Mouse (Mus musculus) E14TG2a.4 (cell line): ENCODE results near the gene Gm11492.

Experiments
- CTCF ChIP-seq: conservative IDR thresholded peaks from 2 replicates; pipeline ENCODE4 v1.5.1; 2014; ENCODE audit warnings: low read length
- NANOG ChIP-seq: IDR thresholded peaks from 2 replicates; pipeline ENCODE4 v1.6.1; 2014; ENCODE audit warnings: borderline replicate concordance, low read length, mixed read lengths

DNA sequence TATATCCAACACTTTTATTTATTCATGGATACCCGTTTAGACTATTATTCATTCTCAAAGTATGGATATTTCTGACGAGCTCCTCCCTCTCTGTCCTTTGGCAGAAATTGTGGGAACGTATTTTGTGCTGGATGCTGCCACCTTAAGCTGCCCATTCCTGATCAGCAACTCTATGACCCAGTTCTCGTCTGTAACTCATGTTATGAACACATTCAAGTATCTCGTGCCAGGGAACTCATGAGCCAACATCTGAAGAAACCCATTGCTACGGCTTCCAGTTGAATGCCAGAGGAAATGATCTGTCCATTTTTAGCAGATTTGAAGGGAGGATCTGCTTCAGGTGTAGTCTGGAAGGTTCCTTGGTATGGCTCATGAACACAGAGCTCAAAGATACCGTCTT, 47.5 kb downstream of the Gm11492 start:
- TF ChIP-seq CTCF (no peak), NANOG (no peak)
